Mouse (Mus musculus) forebrain, embryonic 14.5 days (tissue): ENCODE measurements around the gene Gm21981. TPM values are rescaled to one million over a fixed set of nuclear protein-coding genes. Genes with fewer than 3 reads are reported as not detected.

Experiments
- ATAC-seq: fragments of 200-750 bp; cut with Nextera tagmentation; 2 replicates; pipeline ENCODE4 v1.8.0; 2017; ENCODE audit warnings: mild to moderate bottlenecking, moderate library complexity
- DNase-seq: peaks from one replicate; pipeline ENCODE4 v3.0.0-alpha.2; 2015; ENCODE audit warnings: low spot score
- H3K27ac ChIP-seq: fragments of 300-500 bp; sonication (generic); 2 replicates; pipeline ENCODE4 v1.5.1; 2014; ENCODE audit warnings: low read depth, mild to moderate bottlenecking, control low read depth, low read length, moderate library complexity
- H3K27me3 ChIP-seq: fragments of 300-500 bp; sonication (generic); replicated peaks from 2 replicates; pipeline ENCODE4 v1.6.1; 2014; ENCODE audit warnings: low read length, control low read depth, mixed read lengths; ENCODE audit not compliant: control insufficient read depth, insufficient read depth
- H3K36me3 ChIP-seq: fragments of 300-500 bp; sonication (generic); 2 replicates; pipeline ENCODE4 v1.6.1; 2014; ENCODE audit warnings: low read length, control low read depth; ENCODE audit not compliant: control insufficient read depth, insufficient read depth
- H3K4me1 ChIP-seq: fragments of 300-500 bp; sonication (generic); 2 replicates; pipeline ENCODE4 v1.6.1; 2014; ENCODE audit warnings: antibody characterized with exemption, low read length, control low read depth; ENCODE audit not compliant: control insufficient read depth, insufficient read depth
- H3K4me2 ChIP-seq: fragments of 300-500 bp; sonication (generic); 2 replicates; pipeline ENCODE4 v1.6.1; 2014; ENCODE audit warnings: mild to moderate bottlenecking, control low read depth, low read length
- H3K4me3 ChIP-seq: fragments of 300-500 bp; sonication (generic); 2 replicates; pipeline ENCODE4 v1.5.1; 2014; ENCODE audit warnings: low read depth, low read length, control low read depth
- H3K9ac ChIP-seq: fragments of 300-500 bp; sonication (generic); 2 replicates; pipeline ENCODE4 v1.6.1; 2014; ENCODE audit warnings: mild to moderate bottlenecking, low read length, control low read depth, moderate library complexity
- H3K9me3 ChIP-seq: fragments of 300-500 bp; sonication (generic); replicated peaks from 2 replicates; pipeline ENCODE4 v1.6.1; 2016; ENCODE audit warnings: low read length, control low read depth, mixed read lengths; ENCODE audit not compliant: control insufficient read depth
- WGBS: fragments of 180-500 bp; shearing (Covaris S2); extraction: QIAGEN DNeasy Blood & Tissue Kit; methylation state at CpG from one replicate; pipeline ENCODE4 v1.1.7; 2014; 5-methylcytosine and 5-hydroxymethylcytosine counted together
- polyA plus RNA-seq: library from polyadenylated mRNA; unstranded; fragments of >200 nt; fragmentation: Nextera tagmentation; extraction: Ambion mirVana; gene quantifications from 2 replicates; pipeline ENCODE4 v1.2.1, GENCODE M21; 2014

Gm21981 gene
- polyA plus RNA-seq, 1 experiment from 2014 or later = 4.7 TPM

- Histone ChIP-seq H3K9ac (no peak overlapping the region), H3K9me3 (no peaks in the 10 kb centered on the region), H3K4me1 (peaks cover 6% of the 10 kb centered on the region), H3K27ac (no peak overlapping the region), H3K4me2 (no peak overlapping the region), H3K36me3 (peaks cover 71% of the 10 kb centered on the region), H3K4me3 (no peak overlapping the region), H3K27me3 (no peaks in the 10 kb centered on the region)
- no peak for ATAC-seq
- WGBS = 87% methylated on average over 4 of the region's 4 CpGs
- DNase-seq = no peak
Measured at GRCm38 (mm10) chr17:47682836-47683235, 11.4 kb downstream of the Gm21981 start.

GRCm38 (mm10) chr17:47678702-47679101, 15.6 kb downstream of the Gm21981 start:
- Histone ChIP-seq H3K9ac (no peak overlapping the region), H3K4me2 (no peak overlapping the region), H3K36me3 (peaks cover 78% of the 10 kb centered on the region), H3K9me3 (no peaks in the 10 kb centered on the region), H3K27ac (no peak overlapping the region), H3K4me3 (no peak overlapping the region), H3K4me1 (no peaks in the 10 kb centered on the region), H3K27me3 (no peaks in the 10 kb centered on the region)
- WGBS = 88% methylated on average over 5 of the region's 5 CpGs
- ATAC-seq = no peak
- DNase-seq = no peak

- peaks cover 78% of the 10 kb centered on the region for H3K36me3 ChIP-seq
- H3K4me3 ChIP-seq = no peak overlapping the region
- no peak overlapping the region for H3K9ac ChIP-seq
- no peaks in the 10 kb centered on the region for H3K4me1 ChIP-seq
- WGBS = 94% methylated on average over 5 of the region's 5 CpGs
- H3K27ac ChIP-seq = no peak overlapping the region
- H3K27me3 ChIP-seq = no peaks in the 10 kb centered on the region
- ATAC-seq = no peak
- no peaks in the 10 kb centered on the region for H3K9me3 ChIP-seq
- no peak for DNase-seq
- no peak overlapping the region for H3K4me2 ChIP-seq
Measured at GRCm38 (mm10) chr17:47678238-47678637, 16.0 kb downstream of the Gm21981 start.

- DNase-seq (peak; percentile 86), ATAC-seq (no peak)
- H3K36me3 ChIP-seq = peaks cover 73% of the 10 kb centered on the region
- no peaks in the 10 kb centered on the region for H3K9me3 ChIP-seq
- H3K27me3 ChIP-seq = peaks cover 11% of the 10 kb centered on the region
- no peak overlapping the region for H3K4me3 ChIP-seq
- WGBS = 19% methylated on average over 9 of the region's 9 CpGs
- peaks cover 4% of the 10 kb centered on the region; the same call in 1 of the 2 replicates for H3K4me1 ChIP-seq
- H3K4me2 ChIP-seq = no peak overlapping the region
- H3K9ac ChIP-seq = no peak overlapping the region; the same call in 1 of the 2 replicates
- no peak overlapping the region for H3K27ac ChIP-seq
Measured at GRCm38 (mm10) chr17:47676581-47676980, 17.7 kb downstream of the Gm21981 start.

GRCm38 (mm10) chr17:47672311-47673111, 21.7 kb downstream of the Gm21981 start:
- peak overlapping the region; percentile 47 for H3K4me2 ChIP-seq
- WGBS = 5% methylated on average over 68 of the region's 68 CpGs
- peaks cover 14% of the 10 kb centered on the region for H3K27me3 ChIP-seq
- peak; percentile 46 for DNase-seq
- H3K9me3 ChIP-seq = no peaks in the 10 kb centered on the region
- H3K4me3 ChIP-seq = peak overlapping the region; percentile 26
- H3K4me1 ChIP-seq = peaks cover 4% of the 10 kb centered on the region; the same call in 1 of the 2 replicates
- H3K9ac ChIP-seq = peak overlapping the region; percentile 43
- no peak overlapping the region for H3K27ac ChIP-seq
- ATAC-seq = peak; percentile 47
- peaks cover 36% of the 10 kb centered on the region for H3K36me3 ChIP-seq

GRCm38 (mm10) chr17:47671988-47672310, 22.3 kb downstream of the Gm21981 start:
- H3K9ac ChIP-seq = peak overlapping the region; percentile 43; the same call in 1 of the 2 replicates
- DNase-seq = no peak

GRCm38 (mm10) chr17:47669166-47669565, 25.1 kb downstream of the Gm21981 start:
- 47% methylated on average over 4 of the region's 4 CpGs for WGBS
- Histone ChIP-seq H3K36me3 (peaks cover 15% of the 10 kb centered on the region), H3K9ac (no peak overlapping the region), H3K27me3 (peaks cover 14% of the 10 kb centered on the region), H3K4me1 (peaks cover 4% of the 10 kb centered on the region; the same call in 1 of the 2 replicates), H3K9me3 (no peaks in the 10 kb centered on the region), H3K4me2 (no peak overlapping the region), H3K27ac (no peak overlapping the region), H3K4me3 (no peak overlapping the region)
- DNase-seq = peak; percentile 71
- peak; percentile 53; the same call in 1 of the 2 replicates for ATAC-seq

More at GRCm38 (mm10) chr17:47671988-47672310, 22.3 kb downstream of the Gm21981 start:
- Histone ChIP-seq H3K27ac (no peak overlapping the region), H3K4me1 (peaks cover 4% of the 10 kb centered on the region; the same call in 1 of the 2 replicates), H3K4me3 (peak overlapping the region; percentile 26), H3K27me3 (peaks cover 14% of the 10 kb centered on the region), H3K4me2 (peak overlapping the region; percentile 47), H3K36me3 (peaks cover 33% of the 10 kb centered on the region), H3K9me3 (no peaks in the 10 kb centered on the region)
- WGBS = 15% methylated on average over 14 of the region's 14 CpGs
- no peak for ATAC-seq

- no peak overlapping the region for H3K4me2 ChIP-seq
- no peaks in the 10 kb centered on the region for H3K36me3 ChIP-seq
- no peak overlapping the region for H3K4me3 ChIP-seq
- WGBS = 83% methylated on average over 7 of the region's 7 CpGs
- ATAC-seq (no peak), DNase-seq (no peak)
- no peaks in the 10 kb centered on the region for H3K4me1 ChIP-seq
- H3K9me3 ChIP-seq = no peaks in the 10 kb centered on the region
- H3K9ac ChIP-seq = no peak overlapping the region
- H3K27me3 ChIP-seq = no peaks in the 10 kb centered on the region
- no peak overlapping the region for H3K27ac ChIP-seq
Measured at GRCm38 (mm10) chr17:47664474-47664873, 29.8 kb downstream of the Gm21981 start.
